8 mouse cellular contexts compared by ENCODE assay signal in the genomic region with DNA sequence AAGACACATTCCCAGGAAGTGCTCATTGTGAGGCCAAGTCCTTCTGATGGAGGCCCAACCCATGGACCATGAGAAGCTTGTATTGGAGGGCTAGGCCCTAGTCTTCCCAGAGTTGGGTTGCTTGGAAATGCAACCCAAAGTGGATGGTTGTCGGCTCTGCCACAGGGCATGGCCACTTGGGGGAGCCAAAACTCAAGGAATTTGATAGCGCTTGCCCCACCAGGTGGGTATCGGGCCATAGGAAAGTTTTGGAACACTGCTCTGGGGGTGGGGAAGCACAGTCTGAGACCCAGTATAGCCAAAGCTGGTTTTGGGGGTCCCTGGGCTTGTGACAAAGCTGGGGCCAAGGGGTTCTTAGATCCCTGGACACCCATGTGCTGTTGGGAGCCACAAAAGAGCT. TPM values are rescaled to one million over a fixed set of nuclear protein-coding genes. Genes with fewer than 3 reads are reported as not detected.
DNase-seq lines count a peak whose midpoint lies in the region; ATAC-seq and TF ChIP-seq lines count a peak whose summit lies in the region.

No protein-coding gene starts in this region.

- TF ChIP-seq POLR2A in olfactory bulb, adult 2 months (IDR thresholded peaks at IDR 0.05; ENCODE audit: insufficient read depth, low read depth, low read length) = no peak

- H3K27me3 ChIP-seq in forebrain, embryonic 14.5 days (replicated peaks; ENCODE audit: control insufficient read depth, insufficient read depth, low read length) = no peaks in the 10 kb centered on the region
- H3K27me3 ChIP-seq in forebrain, embryonic 16.5 days (replicated peaks; ENCODE audit: control insufficient read depth, insufficient read depth, low read length) = no peaks in the 10 kb centered on the region
- H3K27me3 ChIP-seq in kidney, embryonic 16.5 days (ENCODE audit: insufficient read depth, low read length) = no peaks in the 10 kb centered on the region

- no peak for ATAC-seq in forebrain, embryonic 14.5 days
- no peak for ATAC-seq in forebrain, embryonic 16.5 days
- peak; percentile 67 for ATAC-seq in kidney, embryonic 16.5 days (ENCODE audit: low FRiP score, low TSS enrichment)

- H3K4me3 ChIP-seq in forebrain, embryonic 14.5 days (ENCODE audit: low read depth, low read length) = no peak overlapping the region
- H3K4me3 ChIP-seq in forebrain, embryonic 16.5 days (replicated peaks; ENCODE audit: low read length) = no peak overlapping the region
- H3K4me3 ChIP-seq in kidney, embryonic 16.5 days (ENCODE audit: low read length) = no peak overlapping the region
- H3K4me3 ChIP-seq in olfactory bulb, adult 2 months (ENCODE audit: insufficient read depth, low read depth, low read length) = no peak overlapping the region

- no peaks in the 10 kb centered on the region for H3K4me1 ChIP-seq in forebrain, embryonic 14.5 days (ENCODE audit: control insufficient read depth, insufficient read depth, low read length)
- no peaks in the 10 kb centered on the region for H3K4me1 ChIP-seq in forebrain, embryonic 16.5 days (replicated peaks; ENCODE audit: control insufficient read depth, insufficient read depth, low read length)
- no peaks in the 10 kb centered on the region for H3K4me1 ChIP-seq in kidney, embryonic 16.5 days (ENCODE audit: insufficient read depth, low read length)
- H3K4me1 ChIP-seq in olfactory bulb, adult 2 months (ENCODE audit: control insufficient read depth, insufficient read depth, low read length) = no peaks in the 10 kb centered on the region

- peak; percentile 56 for TF ChIP-seq CTCF in olfactory bulb, adult 2 months (IDR thresholded peaks at IDR 0.05; ENCODE audit: insufficient read depth, low read depth, low read length)

- no peak overlapping the region for H3K27ac ChIP-seq in forebrain, embryonic 14.5 days (ENCODE audit: low read depth, low read length)
- no peak overlapping the region for H3K27ac ChIP-seq in forebrain, embryonic 16.5 days (ENCODE audit: low read length)
- no peak overlapping the region for H3K27ac ChIP-seq in kidney, embryonic 16.5 days (ENCODE audit: low read length)
- H3K27ac ChIP-seq in olfactory bulb, adult 2 months (ENCODE audit: insufficient read depth, low read depth, low read length) = no peak overlapping the region

- H3K4me2 ChIP-seq in forebrain, embryonic 14.5 days (ENCODE audit: low read length) = no peak overlapping the region
- H3K4me2 ChIP-seq in forebrain, embryonic 16.5 days (ENCODE audit: low read length) = no peak overlapping the region
- H3K4me2 ChIP-seq in kidney, embryonic 16.5 days (replicated peaks; ENCODE audit: low read depth, low read length) = no peak overlapping the region

- WGBS in forebrain, embryonic 14.5 days = 26% methylated on average over 3 of the region's 3 CpGs
- WGBS in forebrain, embryonic 16.5 days = 22% methylated on average over 3 of the region's 3 CpGs
- 7% methylated on average over 3 of the region's 3 CpGs for WGBS in kidney, embryonic 16.5 days
- 13% methylated on average over 3 of the region's 3 CpGs for WGBS in olfactory bulb, adult 2 months

- H3K9me3 ChIP-seq in forebrain, embryonic 14.5 days (replicated peaks; ENCODE audit: control insufficient read depth, low read length) = peaks cover 15% of the 10 kb centered on the region; the same call in 1 of the 2 replicates
- 0 out of 2 replicates have a peak, but pooled peaks cover 5% of the 10 kb centered on the region for H3K9me3 ChIP-seq in forebrain, embryonic 16.5 days (ENCODE audit: control insufficient read depth, low read length)
- H3K9me3 ChIP-seq in kidney, embryonic 16.5 days (ENCODE audit: low read length) = no peaks in the 10 kb centered on the region

- peak; percentile 22 for DNase-seq in forebrain, embryonic 14.5 days (ENCODE audit: low spot score)
- peak; percentile 6 for DNase-seq in right cerebral cortex, postnatal 14 days
- DNase-seq in right cerebral cortex, postnatal 25 days = no peak
- DNase-seq in c-Kit-positive CD71-positive TER-119-positive erythroid progenitor cells, embryonic 14.5 days (ENCODE audit: low spot score) = peak; percentile 12
- DNase-seq in spleen, postnatal 14 days (ENCODE audit: low spot score in 2 of 2) = no peak

- no peak overlapping the region for H3K9ac ChIP-seq in forebrain, embryonic 14.5 days (ENCODE audit: low read length)
- H3K9ac ChIP-seq in forebrain, embryonic 16.5 days (replicated peaks; ENCODE audit: low read depth, low read length) = no peak overlapping the region
- H3K9ac ChIP-seq in kidney, embryonic 16.5 days (replicated peaks; ENCODE audit: low read length) = no peak overlapping the region

- no peaks in the 10 kb centered on the region for H3K36me3 ChIP-seq in forebrain, embryonic 14.5 days (ENCODE audit: control insufficient read depth, insufficient read depth, low read length)
- no peaks in the 10 kb centered on the region for H3K36me3 ChIP-seq in forebrain, embryonic 16.5 days (ENCODE audit: control insufficient read depth, insufficient read depth)
- no peaks in the 10 kb centered on the region for H3K36me3 ChIP-seq in kidney, embryonic 16.5 days (ENCODE audit: insufficient read depth, low read length)

RNA-seq across cellular contexts. Expression of a gene that starts 42.3 kb away (rescaled TPM):
- polyA plus RNA-seq in forebrain, embryonic 14.5 days (2014; fragmentation: Nextera tagmentation; extraction: Ambion mirVana) = 6.0 and 6.8 TPM in 2 replicates
- 10.9 and 11.4 TPM in 2 replicates for polyA plus RNA-seq in forebrain, embryonic 16.5 days (2015; fragmentation: Nextera tagmentation; extraction: Ambion mirVana)
- 11.9 and 14.5 TPM in 2 replicates for polyA plus RNA-seq in kidney, embryonic 16.5 days (2015; fragmentation: Nextera tagmentation; extraction: Ambion mirVana)
- not detected in 2 replicates for polyA plus RNA-seq in olfactory bulb, adult 2 months (2012; ENCODE audit: insufficient read depth, insufficient read length, low replicate concordance, missing spikeins)

Comparison
In these comparisons a context has a peak if more than half of its experiments do, and no peak if none do; other contexts are left out.
1. DNase-seq: peak in forebrain, embryonic 14.5 days (single experiment), right cerebral cortex, postnatal 14 days (single experiment) and c-Kit-positive CD71-positive TER-119-positive erythroid progenitor cells, embryonic 14.5 days (single experiment); none in right cerebral cortex, postnatal 25 days (single experiment) and spleen, postnatal 14 days (0 of 2).